In the genomic region with DNA sequence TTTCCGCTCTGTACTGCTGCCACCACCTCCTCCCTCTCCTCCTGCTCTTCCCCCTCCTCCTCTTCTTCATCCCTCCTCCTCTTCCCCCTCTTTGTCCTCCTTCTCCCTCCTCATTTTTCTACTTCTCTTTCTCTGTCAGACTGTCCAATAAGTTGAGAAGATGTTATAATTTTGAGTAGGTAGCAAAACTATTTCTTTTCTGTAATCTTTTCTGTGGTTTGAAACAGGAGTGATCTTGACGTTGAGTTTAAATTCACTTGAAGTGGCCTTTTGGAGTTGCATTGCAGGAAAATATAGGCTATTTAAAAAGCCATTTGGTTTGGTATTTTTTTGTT, we compare ENCODE assay signal across 14 mouse cellular contexts. TPM values are rescaled to one million over a fixed set of nuclear protein-coding genes. Genes with fewer than 3 reads are reported as not detected.
DNase-seq lines count a peak whose midpoint lies in the region; ATAC-seq and TF ChIP-seq lines count a peak whose summit lies in the region.
"Had no signal": no experiment of that assay in that cellular context is flagged by ENCODE, and none has a peak within 500 bp of the region (broad histone marks: within the 10 kb centered on the region; RNA-seq: fewer than 3 reads in every experiment).

No protein-coding gene starts in this region.

- no peak overlapping the region for H3K4me3 ChIP-seq in forebrain, embryonic 10.5 days
- H3K4me3 ChIP-seq in forebrain, embryonic 12.5 days (replicated peaks) = no peak overlapping the region
- no peak overlapping the region for H3K4me3 ChIP-seq in heart, embryonic 15.5 days
- H3K4me3 ChIP-seq in lung, embryonic 15.5 days = no peak overlapping the region
- H3K4me3 ChIP-seq in myocyte = no peak overlapping the region
- H3K4me3 ChIP-seq: embryonic facial prominence, embryonic 10.5 days; hindbrain, embryonic 15.5 days; limb, embryonic 12.5 days; midbrain, embryonic 12.5 days had no signal

- no peaks in the 10 kb centered on the region for H3K9me3 ChIP-seq in forebrain, embryonic 10.5 days
- no peaks in the 10 kb centered on the region for H3K9me3 ChIP-seq in forebrain, embryonic 12.5 days
- H3K9me3 ChIP-seq in heart, embryonic 15.5 days (replicated peaks) = no peaks in the 10 kb centered on the region
- no peaks in the 10 kb centered on the region for H3K9me3 ChIP-seq in lung, embryonic 15.5 days
- H3K9me3 ChIP-seq: embryonic facial prominence, embryonic 10.5 days; hindbrain, embryonic 15.5 days; limb, embryonic 12.5 days; midbrain, embryonic 12.5 days had no signal

- intact Hi-C loops in heart, postnatal 36 days (cut with DNase I) = loop anchor here (5.0 kb wide), 1 partner anchor 85 kb away; no protein-coding TSS in a partner anchor

- 94% methylated on average over 2 of the region's 2 CpGs for WGBS in forebrain, embryonic 10.5 days
- WGBS in forebrain, embryonic 12.5 days = 91% methylated on average over 2 of the region's 2 CpGs
- 64% methylated on average over 2 of the region's 2 CpGs for WGBS in heart, embryonic 15.5 days
- WGBS in lung, embryonic 15.5 days = 52% methylated on average over 2 of the region's 2 CpGs

- H3ac ChIP-seq in myocyte (ENCODE audit: control insufficient read depth, insufficient read length) = no peak overlapping the region

- H3K79me2 ChIP-seq in myocyte (ENCODE audit: control insufficient read depth, insufficient read depth) = no peaks in the 10 kb centered on the region

- no peaks in the 10 kb centered on the region for H3K36me3 ChIP-seq in forebrain, embryonic 10.5 days (replicated peaks)
- H3K36me3 ChIP-seq in forebrain, embryonic 12.5 days (replicated peaks) = no peaks in the 10 kb centered on the region
- no peaks in the 10 kb centered on the region for H3K36me3 ChIP-seq in heart, embryonic 15.5 days
- H3K36me3 ChIP-seq in lung, embryonic 15.5 days = no peaks in the 10 kb centered on the region
- no peaks in the 10 kb centered on the region for H3K36me3 ChIP-seq in myocyte (ENCODE audit: control insufficient read depth, insufficient read depth)
- H3K36me3 ChIP-seq: embryonic facial prominence, embryonic 10.5 days; hindbrain, embryonic 15.5 days; limb, embryonic 12.5 days; midbrain, embryonic 12.5 days had no signal

- no peak overlapping the region for H3K4me2 ChIP-seq in forebrain, embryonic 12.5 days
- H3K4me2 ChIP-seq in heart, embryonic 15.5 days = no peak overlapping the region
- H3K4me2 ChIP-seq in lung, embryonic 15.5 days = no peak overlapping the region
- peak overlapping the region; percentile 31 for H3K4me2 ChIP-seq in myocyte (ENCODE audit: low read depth)
- H3K4me2 ChIP-seq: hindbrain, embryonic 15.5 days; limb, embryonic 12.5 days; midbrain, embryonic 12.5 days had no signal

- peak overlapping the region; percentile 30; the same call in 1 of the 2 replicates for H3K27ac ChIP-seq in forebrain, embryonic 10.5 days
- no peak overlapping the region for H3K27ac ChIP-seq in forebrain, embryonic 12.5 days
- 0 out of 2 replicates have a peak overlapping the region, but pooled peaks have one; percentile 52 for H3K27ac ChIP-seq in heart, embryonic 15.5 days
- peak overlapping the region; percentile 29; the same call in 1 of the 2 replicates for H3K27ac ChIP-seq in lung, embryonic 15.5 days
- H3K27ac ChIP-seq: embryonic facial prominence, embryonic 10.5 days; hindbrain, embryonic 15.5 days; limb, embryonic 12.5 days; liver, embryonic 14.5 days; midbrain, embryonic 12.5 days had no signal

- H3K9ac ChIP-seq in forebrain, embryonic 12.5 days = no peak overlapping the region
- H3K9ac ChIP-seq in heart, embryonic 15.5 days = no peak overlapping the region
- no peak overlapping the region for H3K9ac ChIP-seq in lung, embryonic 15.5 days
- H3K9ac ChIP-seq: hindbrain, embryonic 15.5 days; limb, embryonic 12.5 days; liver, embryonic 14.5 days; midbrain, embryonic 12.5 days had no signal

- no peak for DNase-seq in forebrain, embryonic 10.5 days (ENCODE audit: extremely low spot score, low spot score)
- DNase-seq in heart, postnatal 36 days = no peak
- DNase-seq in lung, postnatal 14 days = no peak
- no peak for DNase-seq in right cerebral cortex, postnatal 14 days
- DNase-seq: cerebellum, adult 9-11 months had no signal

- peaks cover 4% of the 10 kb centered on the region; the same call in 1 of the 2 replicates for H3K27me3 ChIP-seq in forebrain, embryonic 10.5 days (ENCODE audit: poor library complexity, severe bottlenecking)
- H3K27me3 ChIP-seq in forebrain, embryonic 12.5 days = no peaks in the 10 kb centered on the region
- H3K27me3 ChIP-seq in heart, embryonic 15.5 days = peaks cover 1% of the 10 kb centered on the region; the same call in 1 of the 2 replicates
- no peaks in the 10 kb centered on the region for H3K27me3 ChIP-seq in lung, embryonic 15.5 days
- H3K27me3 ChIP-seq in myocyte (ENCODE audit: control insufficient read depth, insufficient read depth, insufficient read length) = no peaks in the 10 kb centered on the region
- H3K27me3 ChIP-seq: hindbrain, embryonic 15.5 days; limb, embryonic 12.5 days had no signal

- H3K4me1 ChIP-seq in forebrain, embryonic 10.5 days = peaks cover 15% of the 10 kb centered on the region
- peaks cover 10% of the 10 kb centered on the region for H3K4me1 ChIP-seq in forebrain, embryonic 12.5 days
- H3K4me1 ChIP-seq in heart, embryonic 15.5 days (replicated peaks) = no peaks in the 10 kb centered on the region
- peaks cover 22% of the 10 kb centered on the region; the same call in 1 of the 2 replicates for H3K4me1 ChIP-seq in lung, embryonic 15.5 days

- TF ChIP-seq POLR2A in myocyte (IDR thresholded peaks at IDR 0.05; ENCODE audit: insufficient read length, low read depth) = no peak

- no peak for ATAC-seq in forebrain, embryonic 12.5 days (ENCODE audit: low FRiP score)
- ATAC-seq in heart, embryonic 15.5 days (replicated peaks; ENCODE audit: insufficient number of reproducible peaks, insufficient read depth, low FRiP score, low read depth) = 0 out of 2 replicates have a peak, but pooled peaks have one; percentile 22
- no peak; the same call in 1 of the 2 replicates for ATAC-seq in lung, embryonic 15.5 days (ENCODE audit: borderline replicate concordance, extremely low read depth, low FRiP score, low TSS enrichment)

TF ChIP-seq in myocyte, 11 proteins besides CTCF, POLR2A, EP300 and RAD21:
- no peak for TF ChIP-seq POLR2AphosphoS2 (IDR thresholded peaks at IDR 0.05; ENCODE audit: insufficient read length, low read depth)
- no peak for TF ChIP-seq TCF12 (IDR thresholded peaks at IDR 0.05; ENCODE audit: insufficient read depth, poor library complexity, severe bottlenecking)
- TF ChIP-seq E2F4 (IDR thresholded peaks at IDR 0.05; ENCODE audit: insufficient read depth) = no peak
- no peak for TF ChIP-seq MYOD1 (IDR thresholded peaks at IDR 0.05; ENCODE audit: control insufficient read depth in 1 of 3, insufficient read length in 2 of 3, low read depth in 2 of 3)
- no peak for TF ChIP-seq REST (IDR thresholded peaks at IDR 0.05; ENCODE audit: insufficient read depth, insufficient read length)
- no peak for TF ChIP-seq MYOG (IDR thresholded peaks at IDR 0.05; ENCODE audit: control insufficient read depth in 1 of 3, insufficient read depth in 1 of 3, insufficient read length in 2 of 3, low read depth in 2 of 3)
- no peak for TF ChIP-seq CEBPB (IDR thresholded peaks at IDR 0.05; ENCODE audit: insufficient read depth, poor library complexity, severe bottlenecking)
- TF ChIP-seq USF1 (IDR thresholded peaks at IDR 0.05; ENCODE audit: low read depth) = no peak
- TF ChIP-seq MAX (IDR thresholded peaks at IDR 0.05; ENCODE audit: low read depth) = no peak

RNA-seq across cellular contexts. Expression of a gene that starts 0.2 kb away (rescaled TPM):
- 16.8 and 18.4 TPM in 2 replicates for polyA plus RNA-seq in forebrain, embryonic 10.5 days (2016; fragmentation: Nextera tagmentation; extraction: Ambion mirVana)
- polyA plus RNA-seq in forebrain, embryonic 12.5 days (2016; fragmentation: Nextera tagmentation; extraction: Ambion mirVana) = 18.9 and 20.4 TPM in 2 replicates
- 19.2 and 26.2 TPM in 2 replicates for polyA plus RNA-seq in heart, embryonic 15.5 days (2015; fragmentation: Nextera tagmentation; extraction: Ambion mirVana)
- 10 to 100 TPM; 21.3 to 28.0 TPM for total RNA-seq in heart, postnatal 36 days (2021)
- polyA plus RNA-seq in lung, embryonic 15.5 days (2015; fragmentation: Nextera tagmentation; extraction: Ambion mirVana) = 71.7 and 76.3 TPM in 2 replicates
- 11.6 TPM for polyA plus RNA-seq in myocyte (2012; fragmentation: generic; extraction: Trizol)
